Mouse (Mus musculus) T-helper 2 cell (primary cell): Measurements from ENCODE around the gene Snx9.

Source experiments
- in situ Hi-C: fragments of 300-600 bp; cut with MboI, MseI; formaldehyde crosslinking; loops from one replicate; pipeline ENCODE4 v1.15.1; 2025; ENCODE audit warnings: high pct_unique_total_duplicates

Snx9 gene

DNA sequence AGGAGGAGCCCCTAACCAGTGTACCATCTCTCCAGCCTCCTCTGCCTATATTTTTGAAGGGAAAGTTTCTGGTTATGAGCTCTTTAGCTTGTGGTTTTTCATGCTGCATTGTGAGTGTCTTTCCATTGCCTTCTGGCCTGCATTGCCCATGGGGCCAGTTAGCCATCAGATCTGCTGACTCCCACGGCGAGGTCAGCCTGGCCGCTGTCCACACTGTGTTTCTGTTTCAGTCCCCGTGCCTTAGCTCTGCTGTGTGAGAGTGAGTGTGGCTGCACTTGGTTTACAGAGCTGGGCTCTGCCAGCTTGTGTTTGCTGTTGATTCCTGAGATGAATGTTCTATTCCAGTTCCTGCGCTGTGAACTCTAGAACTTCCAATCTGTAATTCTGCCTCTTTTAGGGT is 73.1 kb downstream of the Snx9 start:
- in situ Hi-C loops, result loop anchor here (25.0 kb wide), 1 partner anchor 477 kb away; the partner anchor contains the start of gene Tmem242

DNA sequence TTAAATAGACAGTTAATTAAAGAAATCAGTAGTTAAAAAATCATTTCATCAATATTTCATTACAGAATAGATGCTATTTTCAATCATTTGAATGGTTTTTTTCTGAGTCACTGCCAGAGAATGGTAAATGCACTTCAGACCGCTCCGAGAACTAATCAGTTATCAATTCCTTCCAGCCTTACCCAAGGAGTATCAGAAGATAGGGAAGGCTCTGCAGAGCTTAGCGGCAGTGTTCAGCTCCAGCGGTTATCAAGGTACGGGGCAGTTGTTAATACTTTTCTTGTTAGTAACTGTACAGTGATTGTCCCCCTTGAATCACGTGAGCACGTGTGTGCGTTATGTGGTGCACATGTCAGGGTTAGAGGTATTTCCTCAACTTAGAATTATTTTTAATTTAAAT is 80.8 kb downstream of the Snx9 start:
- in situ Hi-C loops, result loop anchor here (25.0 kb wide), 1 partner anchor 485 kb away; the partner anchor contains the start of gene Tmem242

DNA sequence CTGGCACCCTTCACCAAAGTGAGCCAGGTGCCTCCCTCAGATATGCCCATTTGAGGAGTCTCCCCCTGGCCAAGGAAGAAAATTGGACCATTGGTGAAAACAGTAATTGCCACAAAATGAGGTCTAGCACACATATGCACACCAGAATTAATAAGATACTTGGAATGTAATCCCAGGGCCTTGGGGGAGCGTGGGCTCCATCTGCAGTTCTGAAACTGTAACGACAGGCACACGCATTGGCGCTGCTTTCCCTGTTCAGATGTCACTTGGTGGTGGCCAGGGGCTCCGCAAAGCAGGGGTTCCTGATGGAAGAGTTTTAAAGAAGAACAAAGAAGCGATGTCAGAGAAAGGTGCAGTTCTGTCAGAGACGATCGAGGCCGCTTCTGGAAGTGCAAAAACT is 82.2 kb downstream of the Snx9 start:
- in situ Hi-C loops, result loop anchor here (25.0 kb wide), 1 partner anchor 486 kb away; the partner anchor contains the start of gene Tmem242

DNA sequence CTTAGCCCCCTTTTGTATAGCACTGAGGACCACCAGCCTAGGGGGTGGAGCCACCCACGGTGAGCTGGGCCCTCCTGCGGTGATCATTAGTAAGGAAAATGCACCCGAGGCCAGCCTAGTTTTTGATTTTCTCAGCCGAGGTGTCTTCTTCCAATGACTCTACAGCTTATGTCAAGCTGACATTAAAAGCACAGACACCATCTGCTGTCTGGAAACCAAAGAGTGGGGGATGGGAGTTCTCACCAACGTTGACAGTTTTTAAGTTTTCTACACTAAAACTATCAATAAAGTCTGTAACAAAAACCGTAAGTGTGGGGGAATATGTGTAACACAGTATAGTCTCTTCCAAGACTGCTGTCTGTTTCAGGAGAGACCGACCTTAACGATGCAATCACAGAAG is 83.1 kb downstream of the Snx9 start:
- in situ Hi-C loops, result loop anchor here (25.0 kb wide), 1 partner anchor 487 kb away; the partner anchor contains the start of gene Tmem242

DNA sequence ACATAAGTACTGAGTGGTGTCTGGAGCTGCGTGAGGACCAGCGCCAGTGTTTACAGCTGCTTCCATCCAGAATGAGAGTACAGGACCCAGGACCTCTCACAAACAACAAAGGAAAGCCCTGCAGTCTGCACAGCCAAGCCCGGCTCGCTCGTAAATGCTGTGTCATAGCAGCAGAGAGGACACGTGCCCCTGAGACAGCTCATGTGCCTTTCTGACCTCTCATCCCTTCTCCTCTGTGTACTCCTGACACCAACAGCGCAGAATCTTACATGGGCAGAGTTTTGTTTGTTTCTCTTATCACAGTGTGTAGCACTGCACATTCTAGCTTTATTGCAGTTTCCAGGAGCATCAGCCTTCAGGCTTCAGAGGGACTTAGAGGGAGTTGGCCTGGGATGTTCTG is 85.6 kb downstream of the Snx9 start:
- in situ Hi-C loops, result no loop called here

DNA sequence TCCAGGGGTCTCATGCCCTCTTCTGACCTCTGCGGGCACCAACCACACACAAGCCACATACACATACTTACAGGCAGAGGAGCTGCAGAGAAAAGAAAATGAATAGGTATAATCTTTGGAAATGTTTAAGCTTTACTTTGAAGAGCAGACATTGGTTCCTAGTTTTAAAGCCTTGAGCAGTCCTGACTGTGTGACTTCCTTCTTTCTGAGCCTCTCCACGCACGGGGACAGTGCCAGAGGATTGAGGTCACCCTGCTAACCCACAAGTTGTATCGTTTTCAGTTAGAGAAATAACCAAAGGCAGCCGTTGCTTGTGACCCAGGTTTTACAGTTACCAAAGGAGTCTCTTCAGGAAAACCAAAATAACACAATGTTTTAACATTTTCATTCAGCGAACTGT is 87.9 kb downstream of the Snx9 start:
- in situ Hi-C loops, result no loop called here

DNA sequence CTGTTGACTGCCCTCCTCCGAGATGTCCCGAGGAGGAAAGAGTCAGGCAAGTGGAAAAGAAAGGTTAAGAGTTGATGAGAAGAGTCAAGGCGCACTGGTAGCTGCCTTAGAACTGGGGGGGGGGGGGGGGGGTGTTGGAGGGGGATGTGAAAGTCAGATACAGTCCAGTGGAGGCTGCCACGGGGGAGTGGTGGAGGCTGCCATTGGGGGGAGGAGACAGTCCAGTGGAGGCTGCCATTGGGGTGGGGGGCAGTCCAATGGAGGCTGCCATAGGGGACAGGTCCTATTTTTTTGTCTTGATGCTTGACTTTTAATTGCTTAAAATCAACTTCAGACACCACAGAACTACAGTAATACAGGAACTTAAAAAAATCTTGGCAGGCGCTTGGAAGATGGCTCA is 91.0 kb downstream of the Snx9 start:
- in situ Hi-C loops, result no loop called here

DNA sequence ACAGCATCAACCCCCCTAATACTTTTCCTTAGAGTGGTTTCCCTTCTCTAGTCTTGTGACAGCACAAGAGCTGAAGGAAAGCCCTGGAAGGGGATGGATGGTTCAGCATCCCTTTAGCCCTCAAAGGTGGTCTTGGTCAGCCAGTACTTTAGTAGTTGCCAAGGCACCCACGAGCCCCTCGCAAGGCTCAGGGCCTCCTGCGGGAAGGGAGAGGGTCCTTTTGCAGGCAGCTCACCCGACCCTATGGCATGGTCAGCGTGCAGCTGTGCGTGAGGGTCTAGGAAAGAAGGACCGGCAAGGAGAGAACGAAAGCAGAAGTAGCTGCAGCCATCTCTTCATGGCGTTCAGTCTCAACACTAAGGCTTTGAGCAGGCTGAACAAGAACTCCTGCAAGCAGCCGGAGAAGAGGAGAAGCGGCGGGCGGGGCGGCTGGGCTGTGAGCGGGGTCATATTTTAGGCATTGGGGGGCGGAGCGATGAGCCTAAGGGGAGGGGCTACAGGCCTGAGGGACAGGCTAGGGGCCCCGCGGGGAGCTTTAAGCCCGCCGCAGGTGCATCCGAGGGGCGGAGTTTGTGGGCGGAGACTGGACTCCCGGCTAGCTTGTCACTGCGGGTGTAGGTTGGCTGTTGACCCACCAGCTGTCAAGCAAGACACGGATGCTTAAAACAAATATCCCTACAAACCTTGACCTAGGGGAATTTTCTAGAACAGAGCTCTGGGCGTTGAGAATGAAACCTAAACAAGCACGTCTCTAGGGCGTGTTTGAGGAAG is 93.6 kb downstream of the Snx9 start:
- in situ Hi-C loops, result no loop called here

DNA sequence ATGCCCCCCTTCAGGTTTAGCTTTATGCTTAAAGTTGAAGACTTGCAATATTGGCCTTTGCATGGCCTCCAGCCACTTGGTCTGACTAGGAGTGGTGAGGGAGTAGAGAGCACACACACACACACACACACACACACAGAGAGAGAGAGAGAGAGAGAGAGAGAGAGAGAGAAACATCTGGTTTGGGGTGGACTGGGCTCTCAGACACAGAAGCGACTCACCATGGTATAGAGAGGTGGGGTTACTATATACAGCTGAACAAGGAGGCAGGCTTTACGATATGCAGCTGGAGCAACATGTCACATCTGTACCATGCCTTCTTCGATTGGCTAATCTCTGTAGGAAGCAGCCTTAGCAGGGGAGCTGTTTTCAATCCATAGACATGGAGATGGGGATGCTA is 94.6 kb downstream of the Snx9 start:
- in situ Hi-C loops, result no loop called here

DNA sequence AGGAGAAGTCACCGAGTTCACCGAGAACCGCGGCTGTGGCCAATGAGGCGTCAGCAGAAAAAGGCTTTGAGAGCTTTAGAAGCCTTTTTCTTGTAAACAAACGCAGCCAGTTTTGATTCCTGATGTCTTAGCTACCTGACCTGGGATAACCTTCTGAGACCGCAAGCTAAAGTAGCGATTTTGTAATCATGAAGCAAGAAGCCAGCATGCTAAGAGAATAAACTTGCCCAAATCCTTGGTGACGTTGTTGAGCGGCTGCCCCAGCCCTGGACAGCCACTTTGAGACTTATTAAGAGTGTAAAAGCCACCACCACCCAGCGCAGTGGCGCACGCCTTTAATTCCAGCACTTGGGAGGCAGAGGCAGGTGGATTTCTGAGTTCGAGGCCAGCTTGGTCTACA is 95.1 kb downstream of the Snx9 start:
- in situ Hi-C loops, result no loop called here

DNA sequence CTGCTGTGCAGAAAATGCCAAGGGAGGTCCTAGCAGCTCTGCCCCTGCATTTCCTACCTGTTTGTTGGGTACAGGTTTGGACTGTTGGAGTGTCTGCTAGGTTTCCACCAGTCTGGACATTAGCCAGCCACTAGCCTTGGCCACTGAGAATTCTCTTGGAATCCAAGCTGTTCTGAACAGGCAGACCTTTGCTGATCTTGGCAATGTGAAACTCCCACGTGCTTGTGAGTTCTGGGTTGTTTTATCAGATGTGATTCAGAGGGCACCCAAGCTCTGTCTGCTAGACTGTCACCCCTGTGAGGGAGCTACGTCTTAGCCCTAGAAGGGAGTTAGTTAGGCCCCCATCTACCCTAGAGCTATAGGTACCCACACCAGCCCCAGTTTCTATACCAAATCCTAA is 96.3 kb downstream of the Snx9 start:
- in situ Hi-C loops, result no loop called here

DNA sequence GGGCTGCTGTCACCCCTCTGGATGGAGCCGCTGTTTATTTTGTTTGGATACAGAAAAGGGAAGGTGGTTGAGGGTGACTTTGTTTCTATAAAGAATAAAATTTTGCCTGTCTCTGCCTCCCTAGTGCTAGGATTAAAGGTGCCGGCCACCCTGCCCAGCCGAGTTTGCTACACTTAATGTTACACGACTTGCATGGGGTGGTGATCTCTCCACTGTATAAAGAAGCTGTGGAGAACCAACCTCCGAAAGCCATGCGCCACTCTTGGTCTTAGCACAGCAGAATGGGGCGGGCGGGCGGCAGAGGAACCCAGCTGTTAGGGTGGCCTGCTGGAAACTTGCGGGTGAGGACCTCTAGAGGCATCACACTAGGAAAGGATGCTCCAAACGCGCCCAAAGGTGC is 98.7 kb downstream of the Snx9 start:
- in situ Hi-C loops, result loop anchor here (5.0 kb wide), 1 partner anchor 37 kb away; no protein-coding TSS in a partner anchor

DNA sequence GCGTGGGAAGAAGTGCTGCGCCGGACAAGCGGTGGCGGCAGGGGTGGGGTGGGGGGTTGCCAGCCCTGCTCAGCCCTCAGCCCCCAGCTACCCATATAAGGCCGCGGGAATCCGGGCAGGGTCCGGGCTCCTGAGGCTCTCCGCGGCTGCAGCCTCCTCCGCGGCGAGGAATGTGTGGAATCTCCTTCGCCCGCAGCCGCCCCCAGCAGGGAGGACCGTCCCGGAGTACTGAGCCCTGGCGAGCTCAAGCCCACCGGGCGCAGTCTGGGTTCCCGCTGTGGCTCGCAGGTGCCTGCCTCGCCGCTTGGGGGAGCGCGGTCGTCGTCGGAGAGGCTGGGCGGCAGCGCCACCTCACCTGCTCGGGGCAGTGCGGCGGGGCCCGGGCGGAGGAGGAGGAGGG is 99.7 kb downstream of the Snx9 start:
- in situ Hi-C loops, result loop anchor here (5.0 kb wide), 1 partner anchor 37 kb away; no protein-coding TSS in a partner anchor

DNA sequence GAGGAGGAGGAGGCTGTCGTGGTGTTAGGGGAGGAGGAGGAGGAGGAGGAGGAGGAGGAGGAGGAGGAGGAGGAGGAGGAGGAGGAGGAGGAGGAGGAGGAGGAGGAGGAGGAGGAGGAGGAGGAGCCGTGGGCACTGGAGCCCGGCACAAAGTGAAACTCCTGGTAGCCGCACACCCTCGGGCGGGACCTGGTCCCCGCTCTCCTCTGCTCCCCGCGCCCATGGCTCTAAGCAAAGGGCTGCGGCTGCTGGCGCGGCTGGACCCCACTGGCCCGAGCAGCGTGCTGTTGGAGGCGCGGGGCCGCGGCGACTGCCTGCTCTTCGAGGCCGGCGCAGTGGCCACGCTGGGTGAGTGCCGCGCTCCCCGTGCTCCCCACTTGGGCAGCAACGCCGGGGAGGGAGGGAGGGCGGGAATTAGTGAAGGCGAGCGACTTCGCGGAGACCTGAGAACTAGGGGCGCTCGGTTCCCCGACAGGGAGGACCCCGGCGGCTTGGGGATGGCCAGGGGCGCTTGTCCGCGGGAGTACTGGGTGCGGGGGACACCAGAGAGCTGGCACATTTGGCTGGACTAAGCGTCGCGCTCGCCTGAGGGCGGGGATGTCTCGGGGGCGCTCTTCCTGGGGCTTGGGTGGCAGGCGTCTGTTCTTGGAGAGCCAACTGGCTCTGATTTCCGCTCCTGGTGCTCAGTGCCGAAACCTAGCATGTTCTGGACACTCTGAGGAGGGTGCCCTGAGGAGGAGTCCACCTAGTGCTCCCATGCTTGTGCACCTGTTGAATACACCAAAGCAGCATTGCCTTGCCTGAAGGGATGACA is 100.3 kb downstream of the Snx9 start, which contains the start of gene Synj2:
Gene Synj2, plus strand, starts transcription at position 51 of the 814 bp plus-strand sequence.
- in situ Hi-C loops, result loop anchor here (5.0 kb wide), 1 partner anchor 36 kb away; no protein-coding TSS in a partner anchor

DNA sequence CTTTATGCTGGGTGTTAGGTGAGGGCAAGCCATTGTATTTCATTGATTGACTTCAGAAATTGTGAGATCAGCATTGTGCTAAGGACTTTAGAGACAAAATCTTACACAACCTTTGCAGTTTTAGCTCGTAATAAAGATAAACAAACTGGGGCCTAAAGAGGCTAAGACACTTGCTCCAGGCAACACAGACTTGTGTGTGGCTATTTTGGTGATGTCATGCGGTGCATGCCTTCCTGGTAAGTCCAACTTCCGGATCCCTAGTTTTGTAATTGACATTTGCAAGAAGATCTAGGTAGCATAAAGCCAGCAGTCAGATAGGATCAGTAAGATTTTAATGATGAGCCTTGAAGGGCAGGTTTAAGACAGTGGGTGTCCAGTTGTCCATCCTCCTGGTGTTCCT is 101.0 kb downstream of the Snx9 start:
- in situ Hi-C loops, result loop anchor here (5.0 kb wide), 1 partner anchor 35 kb away; no protein-coding TSS in a partner anchor

DNA sequence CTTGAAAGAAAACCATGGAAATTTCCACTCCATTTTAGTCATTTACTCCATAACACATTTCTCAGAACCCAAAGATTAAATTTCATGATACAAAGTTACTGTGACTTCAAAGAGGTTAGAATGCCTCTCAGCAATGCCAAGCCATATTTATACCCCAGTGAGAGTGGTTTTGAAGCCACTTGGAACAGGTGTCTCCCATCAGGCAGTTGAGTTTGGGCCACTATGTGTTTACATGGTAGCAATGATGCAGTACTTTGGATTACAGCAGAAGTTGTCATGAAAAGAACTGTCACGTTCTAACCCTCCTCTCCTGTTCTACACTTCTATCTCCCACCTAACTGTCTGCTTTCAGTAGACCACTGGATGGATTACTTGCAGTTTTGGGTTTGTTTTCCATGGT is 101.9 kb downstream of the Snx9 start:
- in situ Hi-C loops, result loop anchor here (5.0 kb wide), 1 partner anchor 34 kb away; no protein-coding TSS in a partner anchor

DNA sequence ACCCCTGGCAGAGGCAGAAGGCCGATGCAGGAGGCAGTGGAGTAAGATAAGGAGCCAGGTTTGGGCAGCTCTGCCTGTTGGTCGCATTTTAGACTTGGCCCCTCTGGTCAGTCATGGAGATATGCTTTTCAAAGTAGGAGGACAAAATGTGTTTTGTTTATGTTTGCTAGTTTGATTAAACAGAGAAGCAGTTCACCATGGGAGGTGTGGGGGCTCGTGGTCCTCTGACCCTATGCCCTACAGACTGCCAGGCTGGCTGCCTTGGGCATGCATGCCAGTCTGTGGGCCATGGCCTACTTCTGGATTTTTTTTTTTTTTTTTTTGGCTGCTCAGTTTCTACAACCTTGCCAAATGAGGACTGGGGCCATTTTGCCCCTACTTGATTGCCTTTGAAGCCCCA is 105.9 kb downstream of the Snx9 start:
- in situ Hi-C loops, result no loop called here

DNA sequence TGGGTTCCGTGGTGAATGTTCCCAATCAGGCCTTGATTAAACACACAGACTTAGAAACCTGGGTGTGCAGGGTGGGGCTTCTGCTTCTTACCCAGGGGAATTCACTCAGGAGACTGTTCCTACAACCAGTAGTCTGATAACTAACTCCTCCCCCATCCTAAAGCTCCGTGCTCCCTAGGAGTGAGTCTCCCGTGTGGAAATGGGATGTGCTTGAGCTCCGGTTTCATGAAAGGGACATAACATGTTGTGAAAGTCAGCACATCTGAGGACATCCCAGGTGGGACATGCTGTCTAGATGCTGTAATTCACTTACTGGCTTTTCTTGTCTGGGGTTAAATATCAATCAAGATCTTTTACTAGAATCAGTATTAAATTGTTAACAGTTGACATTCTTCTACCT is 111.3 kb downstream of the Snx9 start:
- in situ Hi-C loops, result no loop called here

DNA sequence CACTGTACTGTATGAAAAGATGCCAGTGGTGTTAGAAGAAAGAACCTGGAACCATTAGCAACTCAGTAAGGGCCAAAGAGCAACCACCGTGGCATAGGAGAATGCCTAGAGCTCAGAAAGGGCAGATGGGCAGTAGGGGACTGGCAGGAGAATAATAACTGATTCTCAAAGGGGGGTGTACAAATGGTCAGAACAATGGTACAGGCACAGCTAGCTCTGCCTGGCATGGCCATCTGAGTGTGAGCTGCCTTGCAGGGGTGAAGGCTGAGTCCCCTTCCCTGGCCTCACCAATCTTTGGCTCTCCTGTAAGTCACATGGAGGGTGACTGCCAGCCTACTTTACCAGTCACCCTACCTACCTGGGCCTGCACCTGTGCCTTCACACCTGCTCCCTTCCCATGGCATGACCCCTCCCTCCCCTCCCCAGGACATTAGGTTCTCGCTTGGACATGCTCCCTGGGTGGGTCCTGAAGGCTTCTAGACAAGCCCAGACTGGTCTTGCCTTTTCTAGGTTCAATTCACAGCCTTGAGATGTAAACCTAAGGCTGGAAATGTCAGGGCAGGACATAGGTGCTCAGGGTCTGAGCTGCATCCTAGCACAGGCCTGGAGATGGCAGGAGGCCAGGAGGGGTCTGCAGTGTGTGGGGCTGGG is 115.3 kb downstream of the Snx9 start:
- in situ Hi-C loops, result no loop called here

DNA sequence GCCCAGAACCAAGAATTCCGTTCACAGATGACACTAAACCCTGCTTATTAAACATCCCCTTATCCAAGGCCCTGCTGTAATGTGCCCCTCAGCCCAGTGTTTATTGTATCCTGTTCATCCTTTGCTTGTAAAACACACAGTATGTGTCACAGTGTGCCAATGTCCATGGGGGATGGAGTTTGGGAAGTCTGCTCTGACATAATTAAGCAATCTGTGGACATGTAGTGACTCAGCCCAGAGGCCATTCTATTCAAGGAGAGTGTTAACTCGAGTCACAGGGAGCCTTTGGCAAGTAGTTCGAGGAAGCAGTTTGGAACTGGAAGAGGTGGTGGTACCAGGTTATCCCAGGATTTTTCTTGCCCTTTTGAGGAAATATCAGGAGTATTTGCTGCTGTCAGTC is 116.0 kb downstream of the Snx9 start:
- in situ Hi-C loops, result no loop called here

DNA sequence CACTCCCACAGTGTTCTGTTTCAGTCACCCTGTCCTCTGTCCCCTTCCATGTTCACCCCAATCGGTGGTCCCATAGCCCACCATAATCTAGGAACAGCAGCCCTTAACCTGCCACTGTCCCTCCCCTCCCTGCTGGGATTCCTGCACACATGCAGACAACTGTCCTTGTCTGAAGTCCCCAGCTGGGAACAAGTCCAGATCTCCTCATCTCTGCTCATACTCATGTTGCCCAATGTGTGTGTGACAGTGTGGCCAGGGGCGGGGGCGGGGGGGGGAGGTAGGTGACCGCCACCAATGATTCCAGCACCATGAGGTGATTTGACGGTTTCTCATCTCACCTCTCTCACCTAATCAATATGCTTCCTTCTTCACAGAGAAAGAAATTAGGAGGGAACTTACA is 117.1 kb downstream of the Snx9 start:
- in situ Hi-C loops, result no loop called here

DNA sequence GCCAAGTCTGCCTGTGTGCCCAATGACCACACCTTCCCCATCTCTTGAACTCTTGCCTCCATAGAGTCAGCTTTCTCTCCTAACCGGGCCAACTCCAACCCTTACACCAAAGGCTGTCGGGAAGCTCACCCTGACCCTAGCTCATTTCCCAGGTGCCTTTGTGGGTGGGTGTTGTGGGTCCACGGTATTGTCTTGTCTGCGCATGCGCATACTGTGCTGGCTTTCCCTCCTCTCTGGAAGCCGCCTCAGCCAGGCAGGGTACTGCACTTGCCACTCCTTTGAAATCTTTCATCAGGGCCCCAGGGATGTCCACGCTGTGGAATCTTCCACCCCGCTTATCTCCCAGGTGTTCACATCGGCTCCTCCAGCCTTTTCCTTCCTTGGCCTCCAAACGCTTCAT is 117.5 kb downstream of the Snx9 start:
- in situ Hi-C loops, result no loop called here
